Mouse (Mus musculus) lung, postnatal 0 days (tissue): ENCODE measurements around the gene Pcdh9.

Source experiments
- CTCF ChIP-seq: IDR thresholded peaks from 2 replicates; pipeline ENCODE4 v1.5.1; 2016; ENCODE audit warnings: antibody characterized with exemption, mild to moderate bottlenecking
- EP300 ChIP-seq: IDR thresholded peaks from 2 replicates; pipeline ENCODE4 v1.6.1; 2016; ENCODE audit warnings: antibody characterized with exemption, mild to moderate bottlenecking, control low read depth

DNA sequence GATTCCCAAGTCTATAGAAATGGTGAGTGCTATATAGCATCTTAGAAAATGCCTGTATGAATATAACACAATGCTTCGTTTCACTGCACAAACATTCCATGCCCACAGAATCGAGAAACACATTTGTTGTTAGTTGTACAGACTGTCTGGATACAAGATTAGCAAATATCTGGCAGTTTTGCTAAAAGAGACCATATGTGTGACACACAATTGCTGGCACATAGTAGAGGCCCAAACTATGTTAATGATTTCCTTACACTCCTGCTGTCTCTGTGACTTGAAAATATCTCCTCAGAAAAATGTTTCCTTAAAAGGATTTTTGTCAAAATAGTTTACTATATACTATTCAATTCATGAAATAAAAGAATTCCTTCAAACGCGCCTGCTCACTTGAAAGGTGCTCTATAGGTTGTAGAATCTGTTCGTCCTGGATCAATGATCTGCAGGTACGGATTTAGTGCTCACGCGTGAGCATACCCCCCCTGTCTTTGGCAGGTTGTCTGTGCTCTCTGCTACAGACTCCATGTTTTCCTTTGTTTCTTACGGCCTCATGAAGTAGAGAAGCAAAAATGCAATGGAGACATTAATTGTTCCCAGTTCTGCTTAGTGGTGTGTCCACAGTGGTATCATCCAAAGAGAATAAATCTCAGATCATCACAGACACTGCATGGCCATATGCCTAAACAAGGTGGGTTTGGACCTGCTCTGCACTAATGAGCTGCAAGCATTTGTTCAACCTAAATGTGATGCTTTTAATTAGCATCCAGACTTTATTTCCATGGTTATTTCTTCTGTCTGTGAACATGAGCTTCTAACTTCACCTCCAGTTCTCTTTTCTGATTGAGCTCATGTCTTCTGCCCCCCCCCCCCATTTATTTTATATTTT, 707.6 kb downstream of the Pcdh9 start:
- no peak for TF ChIP-seq CTCF
- TF ChIP-seq EP300 = no peak
